Mouse (Mus musculus) spleen, adult 18-20 months (tissue): Measurements from ENCODE around the gene Sugp1.
"Not testable (repeated sequence)": the region's sequence is repeated elsewhere in the genome, so short reads cannot be mapped to it uniquely, and the experiment has no call there.

Experiments used
- DNase-seq, 2 experiments: peaks; one replicate each; pipeline ENCODE4 v3.0.0; 2022; ENCODE audit warnings: mixed read lengths in 2 of 2

Gene Sugp1

DNA sequence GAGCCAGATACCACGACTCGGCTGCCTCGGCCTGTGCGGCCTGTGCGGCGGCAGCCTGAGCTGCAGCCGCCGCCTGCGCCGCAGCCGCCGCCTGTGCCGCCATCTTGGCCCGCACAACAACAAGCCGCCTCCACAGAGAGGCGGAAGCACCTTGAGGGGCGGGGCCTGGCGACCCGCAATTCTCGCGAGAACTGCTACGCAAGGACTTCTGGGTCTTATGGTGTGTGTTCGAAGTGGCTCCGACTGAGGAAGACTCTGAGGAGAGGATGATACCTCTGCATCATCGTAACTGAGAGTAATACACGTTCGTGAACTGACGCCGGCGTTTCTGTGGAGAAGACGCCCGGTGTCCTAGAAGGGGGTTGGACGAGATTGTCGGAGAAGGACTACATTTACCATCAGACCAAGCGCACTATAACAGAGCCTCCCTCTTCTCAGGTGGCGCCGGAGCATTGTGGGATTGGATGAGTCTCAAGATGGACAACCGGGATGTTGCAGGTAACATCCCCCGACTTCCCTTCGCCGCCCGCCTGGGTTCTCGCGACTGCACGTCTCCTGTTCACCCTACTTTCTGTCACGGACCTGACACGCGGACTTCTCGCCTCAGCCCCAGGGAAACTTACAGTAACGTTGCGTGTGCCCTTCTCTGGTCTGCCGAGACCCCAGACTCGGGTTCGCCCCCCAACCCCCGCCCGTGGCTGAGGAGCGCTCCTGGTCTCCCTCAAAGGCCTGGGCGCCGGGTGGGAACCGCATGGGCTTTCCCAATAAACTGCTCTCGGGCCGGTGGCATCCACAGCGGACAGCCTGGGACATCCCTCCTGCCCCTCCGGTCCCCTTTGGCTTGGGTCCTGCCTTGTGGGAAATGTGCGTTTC, at the start of gene Sugp1, which contains the start of gene Mau2:
Gene Sugp1, plus strand, starts transcription at position 231 of the 873 bp plus-strand sequence.
Gene Mau2, minus strand, starts transcription at position 152 of the 873 bp plus-strand sequence.
- peak; percentile 92 to 96 for DNase-seq

GRCm38 (mm10) chr8:69995422-69995775, 47.2 kb upstream of the Sugp1 start:
- DNase-seq, result no peak

DNA sequence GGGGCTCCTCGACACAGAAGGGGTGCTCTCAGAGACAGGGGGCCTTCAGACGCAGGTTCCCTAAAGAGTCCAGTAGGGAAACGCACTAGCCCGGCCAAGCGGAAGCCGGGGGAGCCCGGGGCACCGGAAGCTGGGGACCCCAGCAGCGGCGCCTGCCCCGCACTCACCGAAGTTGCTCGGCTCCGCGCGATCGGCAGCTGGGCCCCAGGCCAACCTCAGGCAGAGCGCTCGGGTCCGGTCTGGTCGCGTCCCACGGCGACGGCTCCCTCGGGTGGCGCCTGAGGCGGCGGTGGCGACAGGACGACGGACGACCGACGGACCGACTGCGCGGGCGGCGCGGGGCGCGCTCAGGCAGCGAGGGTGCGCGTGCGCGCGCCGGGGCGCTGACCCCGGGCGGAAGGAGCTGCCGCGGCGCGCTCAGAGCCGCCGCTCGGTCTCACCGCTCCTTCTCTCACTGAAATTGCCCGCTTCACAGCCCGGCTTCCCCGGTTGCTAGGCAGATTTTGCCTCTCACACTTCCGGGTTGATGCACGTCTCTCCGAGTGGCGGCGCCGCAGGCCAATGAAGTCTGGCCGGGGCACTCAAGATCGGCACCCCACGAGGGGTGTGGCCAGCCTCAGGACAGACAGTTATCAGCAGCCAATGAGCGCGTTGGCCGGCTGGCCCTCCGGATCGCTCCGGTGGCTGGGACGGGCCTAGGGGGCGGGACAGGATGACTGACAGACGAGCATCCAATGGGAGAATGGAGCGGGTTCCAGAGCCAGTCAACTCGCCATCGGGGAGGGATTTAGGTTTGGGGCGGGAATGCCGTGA, 46.6 kb upstream of the Sugp1 start, which contains the start of gene Gatad2a:
Gene Gatad2a, minus strand, starts transcription at position 609 of the 813 bp plus-strand sequence.
- peak; percentile 99 to 100 for DNase-seq

DNA sequence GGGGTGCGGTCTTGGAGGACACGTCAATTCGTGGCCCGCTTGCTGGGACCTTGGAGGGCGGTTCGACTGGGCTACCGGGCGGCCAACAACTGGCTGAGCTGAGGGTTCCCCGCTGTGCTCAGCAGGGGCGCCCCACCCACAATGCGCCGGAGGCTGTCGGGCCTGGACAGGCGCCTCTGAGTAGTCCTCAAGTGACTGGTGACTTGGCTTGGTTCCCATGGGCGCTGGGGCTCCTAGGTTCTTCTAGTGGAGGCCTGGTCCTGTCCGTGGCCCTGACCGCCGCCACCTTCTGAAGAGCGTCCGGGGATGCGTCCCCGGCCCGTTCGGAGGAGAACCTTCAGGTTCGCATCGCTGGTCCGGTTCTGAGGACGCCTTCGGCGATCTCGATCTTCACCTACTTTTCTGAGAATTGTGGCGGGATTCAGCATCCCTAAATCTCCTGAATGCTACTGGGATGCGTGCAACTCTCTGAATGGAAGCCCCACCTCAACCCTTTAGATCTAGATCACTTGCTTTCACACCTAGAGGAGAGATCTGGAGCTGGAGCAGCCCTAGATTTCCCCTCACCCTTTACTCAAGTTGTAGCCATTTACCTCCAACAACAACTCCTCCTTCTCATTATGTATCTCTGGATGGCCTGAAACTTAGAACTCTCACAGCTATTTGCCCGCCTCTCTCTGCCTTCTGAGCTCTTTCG, 45.9 kb upstream of the Sugp1 start:
- DNase-seq, result no peak

GRCm38 (mm10) chr8:69998706-69999105, 43.9 kb upstream of the Sugp1 start:
- DNase-seq, result no peak

DNA sequence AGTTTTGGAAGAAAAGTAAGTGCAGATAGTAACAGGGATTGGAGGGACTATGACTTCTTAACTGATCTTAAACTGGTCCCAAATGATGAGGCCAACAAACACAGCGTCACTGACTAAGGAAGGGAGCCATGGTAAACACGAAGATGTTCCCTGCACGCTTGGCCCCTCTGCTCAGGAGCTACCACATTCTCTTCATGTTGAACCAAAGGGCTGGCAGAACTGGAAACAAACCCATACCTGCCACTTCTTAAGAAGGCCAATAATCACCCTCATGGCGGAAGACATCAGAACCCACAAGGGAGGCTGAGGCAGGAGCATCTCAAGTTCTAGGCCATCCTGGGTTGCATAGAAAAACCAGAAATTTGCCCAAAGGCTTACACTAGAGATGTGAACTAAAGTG, 43.4 kb upstream of the Sugp1 start:
- DNase-seq, result no peak

DNA sequence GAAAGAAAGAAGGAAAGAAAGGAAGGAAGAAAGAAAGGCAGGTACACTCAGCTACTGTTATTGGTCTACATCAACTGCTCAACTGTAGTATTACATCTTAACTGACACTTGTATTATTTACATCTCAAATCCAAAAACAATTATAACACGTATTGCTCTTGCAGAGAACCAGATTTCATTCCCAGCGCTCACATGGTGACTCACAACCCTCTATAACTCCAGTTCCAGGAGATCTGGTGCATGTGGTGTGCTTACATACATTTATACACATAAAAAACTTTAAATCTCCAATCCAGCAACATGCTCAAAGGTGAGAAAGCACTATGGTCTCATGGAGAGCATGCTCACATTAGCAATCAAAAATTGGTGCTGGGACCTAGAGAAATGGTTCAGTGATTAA, 42.4 kb upstream of the Sugp1 start:
- no peak for DNase-seq

DNA sequence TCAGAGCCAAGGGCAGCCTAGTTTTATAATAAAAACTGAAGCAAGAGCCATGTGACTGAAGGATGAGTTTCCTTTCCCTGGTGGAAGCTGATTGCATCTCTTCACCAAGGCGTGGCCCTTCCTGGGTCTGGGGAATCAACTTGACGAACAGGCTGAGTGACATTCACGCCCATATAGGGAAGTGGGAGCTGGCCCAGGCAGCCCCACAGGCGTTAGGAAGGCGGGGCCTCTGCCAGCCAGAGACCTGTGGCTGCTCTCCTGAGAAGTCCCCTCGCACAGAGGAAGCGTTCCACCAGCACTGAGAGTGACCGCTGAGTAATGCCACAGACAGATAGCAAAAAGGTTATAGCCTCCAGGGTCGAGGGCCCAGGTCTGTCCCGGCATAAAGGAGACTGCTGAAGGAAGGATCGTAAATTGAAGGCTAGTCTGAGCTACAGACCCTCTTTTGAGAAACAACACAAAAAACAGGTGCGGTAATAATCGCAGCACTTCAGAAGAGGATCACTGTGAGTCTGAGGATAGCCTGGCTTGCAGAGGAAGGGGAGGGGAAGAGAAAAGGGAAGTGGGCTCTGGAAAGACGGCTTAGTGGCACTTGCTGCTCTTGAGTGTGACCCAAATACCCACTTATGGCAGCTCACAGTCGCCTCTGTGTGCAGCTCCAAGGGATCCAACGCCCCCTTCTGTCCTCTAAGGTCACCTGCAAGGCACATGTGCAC, 41.3 kb upstream of the Sugp1 start:
- DNase-seq, result peak; percentile 59 to 60

- DNase-seq, result not testable (repeated sequence)
Observed at GRCm38 (mm10) chr8:70001892-70002191, 40.8 kb upstream of the Sugp1 start.

DNA sequence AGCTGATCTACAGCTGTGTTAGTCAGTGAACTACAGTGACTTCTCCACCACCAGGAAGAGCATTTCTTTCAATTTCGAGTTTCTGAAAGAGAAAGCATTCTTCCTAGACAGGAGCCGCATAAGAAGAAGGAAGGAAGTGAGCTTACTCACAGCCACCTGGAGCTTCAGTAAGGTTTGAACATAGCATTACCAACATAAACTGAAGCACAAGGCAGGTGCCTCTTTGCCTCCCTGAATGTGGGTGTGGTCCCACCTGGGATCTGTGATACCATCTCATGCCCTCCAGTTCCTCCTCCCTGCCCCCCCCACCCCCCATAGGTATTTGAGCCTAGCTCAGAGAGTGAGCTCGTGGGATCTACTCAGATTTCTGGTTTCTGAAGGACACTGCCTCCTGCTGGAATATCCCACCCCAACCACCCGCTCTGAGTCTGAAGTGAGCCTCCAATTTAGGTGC, 39.4 kb upstream of the Sugp1 start:
- DNase-seq, result peak in 1 of 2 experiments; percentile 18

DNA sequence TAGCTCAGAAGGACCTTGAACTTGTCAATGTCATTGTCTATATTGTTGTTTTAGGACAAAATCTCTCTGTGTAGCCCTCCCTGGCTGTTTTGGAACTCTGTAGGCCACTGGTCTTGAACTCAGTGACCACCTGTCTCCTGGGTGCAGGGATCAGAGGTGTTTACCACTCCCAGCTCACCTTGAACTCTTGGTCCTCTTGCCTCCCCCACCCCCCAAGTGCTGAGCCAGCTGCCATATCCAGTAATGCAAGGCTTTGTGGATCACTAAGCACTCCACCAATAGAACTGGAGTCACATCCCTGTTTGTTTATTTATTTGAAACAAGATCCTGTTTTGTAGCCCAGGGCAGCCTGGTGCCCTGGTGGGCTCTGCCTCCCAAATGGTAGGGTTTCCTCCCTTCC, 38.3 kb upstream of the Sugp1 start:
- no peak for DNase-seq

DNA sequence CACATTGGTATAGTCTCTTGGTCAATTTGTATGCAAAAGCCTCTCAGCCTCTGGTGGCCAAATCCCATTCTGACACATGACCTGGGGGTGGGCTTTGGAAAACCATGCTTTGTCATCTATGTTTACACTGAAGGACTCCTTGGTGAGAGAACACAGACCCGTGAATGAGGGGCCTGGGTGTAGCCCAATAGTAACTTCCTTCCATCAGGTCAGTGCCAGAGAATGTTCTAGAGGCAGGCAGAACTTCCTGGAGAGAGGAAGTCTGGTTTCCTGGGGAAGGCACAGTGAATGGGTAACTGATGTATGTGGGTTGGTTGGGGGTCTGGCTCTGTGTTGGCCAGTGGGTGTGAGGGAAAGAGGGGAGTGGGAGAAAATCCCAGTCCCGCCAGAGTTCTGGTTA, 37.4 kb upstream of the Sugp1 start:
- no peak for DNase-seq

GRCm38 (mm10) chr8:70010796-70011195, 31.8 kb upstream of the Sugp1 start:
- DNase-seq, result not testable (repeated sequence)

DNA sequence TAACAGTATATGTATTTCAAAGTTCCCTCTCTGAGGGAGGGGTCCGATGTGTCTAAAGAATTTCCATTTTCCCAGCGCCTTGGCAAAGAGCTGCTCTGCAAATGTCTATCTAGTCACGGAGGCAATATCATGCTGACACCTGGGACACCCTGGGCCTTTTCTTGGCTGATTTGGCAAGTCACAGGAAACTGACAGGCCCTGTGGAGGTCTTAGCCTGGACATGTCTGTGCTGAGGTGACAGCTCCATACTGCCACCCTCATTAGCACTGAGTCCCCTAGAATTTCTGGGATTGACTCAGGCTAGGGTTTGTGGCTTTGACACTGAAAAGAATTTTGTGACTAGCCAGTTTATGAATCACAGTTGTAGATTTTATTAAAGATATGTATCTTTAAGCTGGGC, 30.3 kb upstream of the Sugp1 start:
- DNase-seq, result no peak

DNA sequence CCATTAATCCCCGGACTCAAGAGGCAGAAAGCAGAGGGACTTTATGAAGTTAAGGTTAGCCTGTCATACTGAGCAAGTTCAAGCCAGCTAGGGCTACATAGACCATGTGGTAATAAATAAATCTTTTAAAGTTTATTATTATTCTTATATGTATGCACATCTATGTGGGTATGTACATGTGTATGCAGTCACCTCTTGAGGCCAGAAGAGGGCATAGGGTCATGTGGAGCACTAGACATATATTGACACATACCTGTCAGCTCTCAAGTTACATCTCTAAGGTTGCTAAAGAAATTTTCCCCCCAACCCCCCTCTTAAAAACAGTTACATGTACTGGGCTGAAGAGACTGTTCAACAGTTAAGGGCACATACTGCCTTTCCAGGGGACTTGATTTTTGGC, 29.9 kb upstream of the Sugp1 start:
- DNase-seq, result no peak

DNA sequence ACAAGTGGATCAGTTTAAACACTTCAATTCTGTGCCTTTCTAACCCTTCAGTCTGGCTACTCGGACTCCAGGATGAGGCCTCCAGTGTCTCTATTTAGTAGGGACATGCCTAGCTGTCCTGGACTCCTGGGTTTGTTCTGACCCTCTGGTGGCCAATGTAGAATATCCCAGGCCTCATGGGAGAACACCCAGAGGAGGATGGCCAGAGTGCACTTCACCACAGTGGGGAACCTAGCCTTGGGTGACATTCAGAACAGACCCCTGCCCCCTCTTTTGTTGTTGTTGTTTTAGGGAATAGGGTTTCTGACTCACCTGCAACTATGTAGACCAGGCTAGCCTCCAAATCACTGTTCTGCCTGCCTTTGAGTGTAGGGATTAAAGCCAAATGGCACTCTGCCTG, 27.6 kb upstream of the Sugp1 start:
- no peak for DNase-seq

- DNase-seq, result no peak
Observed at GRCm38 (mm10) chr8:70023596-70023995, 19.0 kb upstream of the Sugp1 start.

GRCm38 (mm10) chr8:70026151-70026550, 16.5 kb upstream of the Sugp1 start:
- no peak for DNase-seq

- no peak for DNase-seq
Observed at GRCm38 (mm10) chr8:70030255-70030654, 12.4 kb upstream of the Sugp1 start.

GRCm38 (mm10) chr8:70037994-70038393, 4.6 kb upstream of the Sugp1 start:
- no peak for DNase-seq

DNA sequence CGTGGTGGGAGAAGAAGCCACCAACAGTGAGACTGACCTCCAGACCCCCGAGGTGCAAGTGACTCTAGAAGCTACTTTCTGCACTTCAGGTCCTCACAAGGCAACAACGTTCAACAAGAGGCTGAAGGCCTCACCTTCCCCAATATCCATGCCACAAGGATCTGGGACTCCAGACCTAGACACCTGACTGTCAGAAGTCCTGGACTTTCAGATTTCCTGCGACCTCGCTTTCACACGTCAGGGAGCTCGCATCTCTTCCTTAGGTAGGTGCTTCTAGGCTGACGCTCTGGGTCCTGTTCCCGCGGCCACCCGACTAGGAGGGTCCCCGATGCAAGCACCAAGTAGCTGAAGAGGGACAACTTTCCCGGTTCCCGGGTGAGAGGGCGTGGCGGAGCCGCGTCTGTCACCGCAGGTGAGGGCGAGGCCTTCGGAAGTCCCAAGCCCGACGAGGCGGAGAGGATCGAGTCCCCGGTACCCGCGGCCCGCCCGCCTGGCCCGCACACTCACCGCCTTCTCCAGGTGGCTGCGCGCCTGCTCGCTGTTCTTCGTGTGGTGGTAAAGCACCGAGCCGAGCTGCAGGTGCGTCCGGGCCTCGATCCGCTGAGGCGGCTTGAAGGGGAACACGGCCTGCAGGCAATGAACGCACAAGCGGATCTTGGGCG, 597 bp upstream of the Sugp1 start:
- DNase-seq, result no peak

- DNase-seq, result no peak
Observed at GRCm38 (mm10) chr8:70043996-70044395, 1.4 kb downstream of the Sugp1 start.
